8 mouse cellular contexts compared by ENCODE assay signal in genomic region chrX:36864609-36865328, GRCm38 (mm10). TPM values are rescaled to one million over a fixed set of nuclear protein-coding genes. Genes with fewer than 3 reads are reported as not detected.
DNase-seq lines count a peak whose midpoint lies in the region; ATAC-seq lines count a peak whose summit lies in the region.

No protein-coding gene starts in this region.

- no peak overlapping the region for H3K27ac ChIP-seq in kidney, embryonic 14.5 days (ENCODE audit: low read depth, low read length)
- H3K27ac ChIP-seq in hindbrain, embryonic 12.5 days, result no peak overlapping the region
- H3K27ac ChIP-seq in midbrain, embryonic 12.5 days (replicated peaks), result no peak overlapping the region

- H3K9ac ChIP-seq in kidney, embryonic 14.5 days (ENCODE audit: low read depth, low read length), result no peak overlapping the region
- no peak overlapping the region for H3K9ac ChIP-seq in hindbrain, embryonic 12.5 days
- H3K9ac ChIP-seq in midbrain, embryonic 12.5 days (replicated peaks), result no peak overlapping the region

- no peaks in the 10 kb centered on the region for H3K4me1 ChIP-seq in kidney, embryonic 14.5 days (ENCODE audit: control insufficient read depth, insufficient read depth, low read length)
- H3K4me1 ChIP-seq in hindbrain, embryonic 12.5 days, result peaks cover 8% of the 10 kb centered on the region; the same call in 1 of the 2 replicates
- 0 out of 2 replicates have a peak, but pooled peaks cover 6% of the 10 kb centered on the region for H3K4me1 ChIP-seq in midbrain, embryonic 12.5 days

- no peaks in the 10 kb centered on the region for H3K36me3 ChIP-seq in kidney, embryonic 14.5 days (ENCODE audit: control insufficient read depth, insufficient read depth, low read length)
- no peaks in the 10 kb centered on the region for H3K36me3 ChIP-seq in hindbrain, embryonic 12.5 days
- no peaks in the 10 kb centered on the region for H3K36me3 ChIP-seq in midbrain, embryonic 12.5 days

- intact Hi-C loops in left cerebral cortex, postnatal 25 days (cut with DNase I), result no loop called here

- H3K27me3 ChIP-seq in kidney, embryonic 14.5 days (ENCODE audit: control insufficient read depth, insufficient read depth, low read length), result no peaks in the 10 kb centered on the region
- no peaks in the 10 kb centered on the region for H3K27me3 ChIP-seq in hindbrain, embryonic 12.5 days
- H3K27me3 ChIP-seq in midbrain, embryonic 12.5 days, result no peaks in the 10 kb centered on the region

- H3K4me2 ChIP-seq in kidney, embryonic 14.5 days (replicated peaks; ENCODE audit: low read depth, low read length), result peak overlapping the region; percentile 22; the same call in 1 of the 2 replicates
- peak overlapping the region; percentile 24 for H3K4me2 ChIP-seq in hindbrain, embryonic 12.5 days (replicated peaks)
- peak overlapping the region; percentile 38; the same call in 1 of the 2 replicates for H3K4me2 ChIP-seq in midbrain, embryonic 12.5 days (replicated peaks)

- ATAC-seq in kidney, embryonic 14.5 days (ENCODE audit: low FRiP score, low TSS enrichment), result no peak
- ATAC-seq in hindbrain, embryonic 12.5 days (ENCODE audit: low FRiP score), result peak; percentile 8; the same call in 1 of the 2 replicates
- ATAC-seq in midbrain, embryonic 12.5 days (ENCODE audit: low FRiP score, low read depth), result no peak

- H3K9me3 ChIP-seq in kidney, embryonic 14.5 days (ENCODE audit: control insufficient read depth, low read length), result no peaks in the 10 kb centered on the region
- no peaks in the 10 kb centered on the region for H3K9me3 ChIP-seq in hindbrain, embryonic 12.5 days (replicated peaks)
- H3K9me3 ChIP-seq in midbrain, embryonic 12.5 days, result no peaks in the 10 kb centered on the region

- no peak for DNase-seq in kidney, postnatal 36 days
- peak; percentile 3 for DNase-seq in ZHBTc4 (ENCODE audit: low read depth, low spot score)
- DNase-seq in adrenal gland, postnatal 36 days, result no peak
- DNase-seq in left cerebral cortex, postnatal 25 days (ENCODE audit: low spot score in 2 of 2), result no peak
- DNase-seq in spleen, postnatal 14 days (ENCODE audit: low spot score in 2 of 2), result no peak

- H3K4me3 ChIP-seq in kidney, embryonic 14.5 days (ENCODE audit: low read length), result peak overlapping the region; percentile 44
- peak overlapping the region; percentile 43 for H3K4me3 ChIP-seq in hindbrain, embryonic 12.5 days
- H3K4me3 ChIP-seq in midbrain, embryonic 12.5 days, result peak overlapping the region; percentile 51

- 59% methylated on average over 8 of the region's 8 CpGs for WGBS in kidney, embryonic 14.5 days
- WGBS in hindbrain, embryonic 12.5 days, result 51% methylated on average over 8 of the region's 8 CpGs
- 53% methylated on average over 8 of the region's 8 CpGs for WGBS in midbrain, embryonic 12.5 days

RNA-seq across cellular contexts. Expression of gene Ube2a, which starts 8.9 kb away (rescaled TPM):
- 114 and 127 TPM in 2 replicates for polyA plus RNA-seq in kidney, embryonic 14.5 days (2014; fragmentation: Nextera tagmentation; extraction: Ambion mirVana)
- polyA plus RNA-seq in hindbrain, embryonic 12.5 days (2016; fragmentation: Nextera tagmentation; extraction: Ambion mirVana), result 109 and 111 TPM in 2 replicates
- polyA plus RNA-seq in midbrain, embryonic 12.5 days (2016; fragmentation: Nextera tagmentation; extraction: Ambion mirVana), result 110 TPM in 2 replicates
- total RNA-seq in adrenal gland, postnatal 36 days (2021), result 10 to 100 TPM; 63.2 to 66.3 TPM
- 10 to 100 TPM; 47.8 to 56.8 TPM for total RNA-seq in left cerebral cortex, postnatal 25 days (2021)

RNA-seq across cellular contexts. Expression of gene C330007P06Rik, which starts 9.1 kb away (rescaled TPM):
- 24.7 and 38.1 TPM in 2 replicates for polyA plus RNA-seq in kidney, embryonic 14.5 days (2014; fragmentation: Nextera tagmentation; extraction: Ambion mirVana)
- polyA plus RNA-seq in hindbrain, embryonic 12.5 days (2016; fragmentation: Nextera tagmentation; extraction: Ambion mirVana), result 30.5 and 32.0 TPM in 2 replicates
- 28.1 and 32.3 TPM in 2 replicates for polyA plus RNA-seq in midbrain, embryonic 12.5 days (2016; fragmentation: Nextera tagmentation; extraction: Ambion mirVana)
- total RNA-seq in adrenal gland, postnatal 36 days (2021), result 10 to 100 TPM; 50.3 to 51.5 TPM
- 10 to 100 TPM; 39.5 to 41.1 TPM for total RNA-seq in left cerebral cortex, postnatal 25 days (2021)

RNA-seq across cellular contexts. Expression of gene Nkrf, which starts 37.9 kb away (rescaled TPM):
- polyA plus RNA-seq in kidney, embryonic 14.5 days (2014; fragmentation: Nextera tagmentation; extraction: Ambion mirVana), result 2.8 and 3.7 TPM in 2 replicates
- polyA plus RNA-seq in hindbrain, embryonic 12.5 days (2016; fragmentation: Nextera tagmentation; extraction: Ambion mirVana), result 8.7 and 9.8 TPM in 2 replicates
- 8.7 and 9.7 TPM in 2 replicates for polyA plus RNA-seq in midbrain, embryonic 12.5 days (2016; fragmentation: Nextera tagmentation; extraction: Ambion mirVana)
- 10 to 100 TPM; 10.6 to 14.6 TPM for total RNA-seq in adrenal gland, postnatal 36 days (2021)
- 10 to 100 TPM; 32.5 to 34.8 TPM for total RNA-seq in left cerebral cortex, postnatal 25 days (2021)
